In genomic region chr13:54693558-54694347, GRCm38 (mm10) we compare ENCODE assay signal across 8 mouse cellular contexts. TPM values are rescaled to one million over a fixed set of nuclear protein-coding genes. Genes with fewer than 3 reads are reported as not detected.
DNase-seq lines count a peak whose midpoint lies in the region; ATAC-seq and TF ChIP-seq lines count a peak whose summit lies in the region.

Rnf44 (minus strand) TSS chr13:54693907.

- peak within 1 kb of the TSS; percentile 99 for H3K4me3 ChIP-seq in hindbrain, embryonic 13.5 days

- H3K27me3 ChIP-seq in Patski, result no peaks in the 10 kb centered on the region
- no peaks in the 10 kb centered on the region for H3K27me3 ChIP-seq in hindbrain, embryonic 13.5 days

- H3K4me2 ChIP-seq in hindbrain, embryonic 13.5 days, result peak within 1 kb of the TSS; percentile 95

- CTCF ChIA-PET in Patski (lab: Charles Lee), result no interaction called here

- DNase-seq in Patski (ENCODE audit: low read depth, low spot score), result peak; percentile 91
- DNase-seq in cerebellum, postnatal 14 days, result peak; percentile 99
- peak; percentile 98 for DNase-seq in frontal cortex, postnatal 14 days (ENCODE audit: low spot score in 2 of 2)
- peak; percentile 95 to 96 for DNase-seq in layer of hippocampus, postnatal 25 days (ENCODE audit: extremely low spot score in 1 of 2, low spot score in 1 of 2)
- peak; percentile 99 for DNase-seq in lung, postnatal 25 days (ENCODE audit: low spot score)
- peak; percentile 99 for DNase-seq in retina, embryonic 14.5 days (ENCODE audit: low spot score)
- peak; percentile 99 for DNase-seq in thymus, postnatal 4 days

- TF ChIP-seq CTCF in Patski (IDR thresholded peaks at IDR 0.05), result no peak

- in situ Hi-C loops in Patski (cut with MboI; ENCODE audit: low pct_unique_long_range_greater_than_20kb), result no loop called here

- H3K27ac ChIP-seq in hindbrain, embryonic 13.5 days, result peak within 1 kb of the TSS; percentile 94

- H3K36me3 ChIP-seq in hindbrain, embryonic 13.5 days, result peaks cover 2% of the 10 kb centered on the region; the same call in 1 of the 2 replicates

- under 1% methylated on average over 69 of the region's 92 CpGs for WGBS in hindbrain, embryonic 13.5 days

- ATAC-seq in Patski, result peak; percentile 98
- peak; percentile 98 for ATAC-seq in hindbrain, embryonic 13.5 days (ENCODE audit: low FRiP score)

- peaks cover 44% of the 10 kb centered on the region for H3K4me1 ChIP-seq in hindbrain, embryonic 13.5 days (replicated peaks)

- H3K9me3 ChIP-seq in hindbrain, embryonic 13.5 days, result no peaks in the 10 kb centered on the region

- peak within 1 kb of the TSS; percentile 97 for H3K9ac ChIP-seq in hindbrain, embryonic 13.5 days

- POLR2A ChIA-PET in Patski (lab: Charles Lee), result no interaction called here

RNA-seq across cellular contexts. Expression of gene Rnf44, which starts in this region (rescaled TPM):
- 115 TPM for polyA plus RNA-seq in Patski (2021)
- 86.8 and 87.6 TPM in 2 replicates for polyA plus RNA-seq in hindbrain, embryonic 13.5 days (2015; fragmentation: Nextera tagmentation; extraction: Ambion mirVana)
- 100 to 1,000 TPM; 139 to 158 TPM for total RNA-seq in layer of hippocampus, postnatal 25 days (2021)

Comparison
In these comparisons a context has a peak if more than half of its experiments do, and no peak if none do; other contexts are left out.
1. Peak in every context shown above with its lines: DNase-seq, ATAC-seq, H3K4me3 ChIP-seq and H3K27ac ChIP-seq.